Mouse (Mus musculus) kidney, postnatal 0 days (tissue): ENCODE data around the gene Olfr591. TPM values are rescaled to one million over a fixed set of nuclear protein-coding genes. Genes with fewer than 3 reads are reported as not detected.
"Not testable (repeated sequence)": the region's sequence is repeated elsewhere in the genome, so short reads cannot be mapped to it uniquely, and the experiment has no call there.

ENCODE experiments used
- ATAC-seq: fragments of 200-750 bp; cut with Nextera tagmentation; replicated peaks from 2 replicates; pipeline ENCODE4 v1.8.0; 2017; ENCODE audit warnings: low read depth, moderate number of reproducible peaks, moderate TSS enrichment, moderate library complexity; ENCODE audit not compliant: low FRiP score
- DNase-seq: peaks from one replicate; pipeline ENCODE4 v3.0.0-alpha.2; 2016; ENCODE audit warnings: low spot score
- H3K27ac ChIP-seq: fragments of 300-500 bp; sonication (generic); 2 replicates; pipeline ENCODE4 v1.5.1; 2014; ENCODE audit warnings: mild to moderate bottlenecking
- H3K27me3 ChIP-seq: fragments of 300-500 bp; sonication (generic); 2 replicates; pipeline ENCODE4 v1.6.1; 2014; ENCODE audit warnings: low read length, mixed read lengths; ENCODE audit not compliant: insufficient read depth
- H3K36me3 ChIP-seq: fragments of 300-500 bp; sonication (generic); 2 replicates; pipeline ENCODE4 v1.6.1; 2014; ENCODE audit warnings: low read length, mixed read lengths; ENCODE audit not compliant: insufficient read depth
- H3K4me1 ChIP-seq: fragments of 300-500 bp; sonication (generic); replicated peaks from 2 replicates; pipeline ENCODE4 v1.6.1; 2014; ENCODE audit warnings: antibody characterized with exemption, low read length, mixed read lengths; ENCODE audit not compliant: insufficient read depth
- H3K4me2 ChIP-seq: fragments of 300-500 bp; sonication (generic); 2 replicates; pipeline ENCODE4 v1.6.1; 2014; ENCODE audit warnings: mild to moderate bottlenecking, low read length, moderate library complexity, mixed read lengths
- H3K4me3 ChIP-seq: fragments of 300-500 bp; sonication (generic); replicated peaks from 2 replicates; pipeline ENCODE4 v1.5.1; 2014; ENCODE audit warnings: low read depth, low read length
- H3K9ac ChIP-seq: fragments of 300-500 bp; sonication (generic); 2 replicates; pipeline ENCODE4 v1.6.1; 2014; ENCODE audit warnings: low read depth, low read length
- H3K9me3 ChIP-seq: fragments of 300-500 bp; sonication (generic); replicated peaks from 2 replicates; pipeline ENCODE4 v1.6.1; 2016; ENCODE audit warnings: low read length, inconsistent platforms, mixed read lengths
- CTCF ChIP-seq: IDR thresholded peaks from 2 replicates; pipeline ENCODE4 v1.5.1; 2016; ENCODE audit warnings: antibody characterized with exemption, low read depth, mild to moderate bottlenecking, moderate library complexity
- WGBS: fragments of 180-500 bp; shearing (Covaris S2); extraction: QIAGEN DNeasy Blood & Tissue Kit; methylation state at CpG from one replicate; pipeline ENCODE4 v1.1.7; 2014; 5-methylcytosine and 5-hydroxymethylcytosine counted together
- polyA plus RNA-seq: library from polyadenylated mRNA; unstranded; fragments of >200 nt; fragmentation: Nextera tagmentation; extraction: Ambion mirVana; gene quantifications from 2 replicates; pipeline ENCODE4 v1.2.1, GENCODE M21; 2015

Gene Olfr591
- not detected in 2 replicates for polyA plus RNA-seq

- Histone ChIP-seq H3K36me3 (no peaks in the 10 kb centered on the region), H3K4me3 (no peak within 1 kb of the TSS), H3K9me3 (no peaks in the 10 kb centered on the region), H3K4me1 (no peaks in the 10 kb centered on the region), H3K27me3 (no peaks in the 10 kb centered on the region), H3K9ac (no peak within 1 kb of the TSS), H3K4me2 (no peak within 1 kb of the TSS), H3K27ac (no peak within 1 kb of the TSS)
- no peak for ATAC-seq
- 85% methylated on average over 1 of the region's 1 CpGs for WGBS
- DNase-seq: no peak
- no peak for TF ChIP-seq CTCF
Measured at GRCm38 (mm10) chr7:103178240-103178639, at the start of gene Olfr591. TSS of gene Olfr591 (minus strand) at chr7:103178340.

GRCm38 (mm10) chr7:103216696-103217095, 38.6 kb upstream of the Olfr591 start, which contains the start of gene Olfr594:
TSS of gene Olfr594 (plus strand) at chr7:103216996.
- ATAC-seq: no peak
- no peak within 1 kb of the TSS for H3K4me2 ChIP-seq
- TF ChIP-seq CTCF: no peak

DNA sequence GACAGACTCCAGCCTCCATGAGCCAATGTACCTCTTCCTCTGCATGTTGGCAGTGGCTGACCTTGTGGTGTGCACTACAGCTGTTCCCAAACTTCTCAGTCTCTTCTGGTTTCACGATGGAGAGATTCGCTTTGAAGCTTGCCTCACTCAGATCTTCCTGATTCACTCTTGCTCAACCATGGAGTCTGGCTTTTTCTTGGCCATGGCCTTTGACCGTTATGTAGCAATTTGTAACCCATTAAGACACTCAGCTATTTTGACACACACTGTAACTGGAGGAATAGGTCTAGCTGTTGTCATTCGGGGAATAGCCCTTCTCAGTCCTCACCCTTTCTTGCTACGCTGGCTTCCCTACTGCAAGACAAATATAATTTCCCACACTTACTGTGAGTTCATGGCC, 33.9 kb upstream of the Olfr591 start:
- not testable (repeated sequence) for DNase-seq, H3K4me1 ChIP-seq, H3K9me3 ChIP-seq, H3K9ac ChIP-seq, H3K27ac ChIP-seq, ATAC-seq, H3K4me2 ChIP-seq, H3K4me3 ChIP-seq, H3K36me3 ChIP-seq, H3K27me3 ChIP-seq
- 84% methylated on average over 5 of the region's 5 CpGs for WGBS

More at GRCm38 (mm10) chr7:103216696-103217095, 38.6 kb upstream of the Olfr591 start, which contains the start of gene Olfr594:
- Histone ChIP-seq H3K9ac (no peak within 1 kb of the TSS), H3K4me3 (no peak within 1 kb of the TSS), H3K36me3 (no peaks in the 10 kb centered on the region), H3K9me3 (no peaks in the 10 kb centered on the region), H3K27ac (no peak within 1 kb of the TSS), H3K27me3 (no peaks in the 10 kb centered on the region), H3K4me1 (no peaks in the 10 kb centered on the region)
- no peak for DNase-seq

DNA sequence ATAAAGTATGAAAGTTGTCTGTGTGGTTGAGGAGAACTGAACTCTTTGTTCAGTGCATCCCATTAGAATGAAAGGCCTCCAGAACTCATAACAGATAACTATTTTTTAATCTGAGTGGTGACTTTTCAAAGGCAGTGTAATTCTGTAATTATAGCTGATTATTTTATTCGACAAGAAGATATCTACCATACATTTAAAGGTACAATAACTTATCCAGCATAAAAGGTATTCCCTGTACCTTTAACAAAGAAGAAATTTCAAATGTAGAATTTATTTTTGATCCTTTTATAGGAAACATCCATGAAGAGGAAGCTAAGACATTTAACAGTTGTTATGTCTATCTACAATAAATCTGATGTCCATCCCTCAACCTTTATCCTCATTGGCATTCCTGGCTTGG, 33.4 kb upstream of the Olfr591 start, which contains the start of gene Olfr593:
Gene Olfr593, plus strand, starts transcription at position 301 of the 400 bp plus-strand sequence.
- Histone ChIP-seq H3K4me3 (no peak within 1 kb of the TSS), H3K27me3 (no peaks in the 10 kb centered on the region), H3K27ac (no peak within 1 kb of the TSS), H3K4me1 (no peaks in the 10 kb centered on the region), H3K9ac (no peak within 1 kb of the TSS), H3K9me3 (no peaks in the 10 kb centered on the region), H3K4me2 (no peak within 1 kb of the TSS), H3K36me3 (no peaks in the 10 kb centered on the region)
- 68% methylated on average over 1 of the region's 1 CpGs for WGBS
- no peak for TF ChIP-seq CTCF
- no peak for DNase-seq
- ATAC-seq: no peak

DNA sequence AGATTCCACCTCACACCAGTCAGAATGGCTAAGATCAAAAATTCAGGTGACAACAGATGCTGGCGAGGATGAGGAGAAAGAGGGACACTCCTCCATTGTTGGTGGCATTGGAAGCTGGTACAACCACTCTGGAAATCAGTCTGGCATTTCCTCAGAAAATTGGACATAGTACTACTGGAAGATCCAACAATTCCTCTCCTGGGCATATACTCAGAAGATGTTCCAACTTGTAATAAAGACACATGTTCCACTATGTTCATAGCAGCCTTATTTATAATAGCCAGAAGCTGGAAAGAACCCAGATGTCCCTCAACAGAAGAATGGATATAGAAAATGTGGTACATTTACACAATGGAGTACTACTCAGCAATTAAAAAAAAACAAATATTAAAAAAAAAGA, 6.4 kb upstream of the Olfr591 start, which contains the start of gene Olfr592:
Gene Olfr592, plus strand, starts transcription at position 301 of the 400 bp plus-strand sequence.
- H3K27ac ChIP-seq, ATAC-seq, H3K9me3 ChIP-seq, H3K4me3 ChIP-seq, H3K36me3 ChIP-seq, H3K27me3 ChIP-seq, DNase-seq, H3K4me2 ChIP-seq, H3K4me1 ChIP-seq, H3K9ac ChIP-seq: not testable (repeated sequence)
- WGBS: 76% methylated on average over 1 of the region's 1 CpGs

DNA sequence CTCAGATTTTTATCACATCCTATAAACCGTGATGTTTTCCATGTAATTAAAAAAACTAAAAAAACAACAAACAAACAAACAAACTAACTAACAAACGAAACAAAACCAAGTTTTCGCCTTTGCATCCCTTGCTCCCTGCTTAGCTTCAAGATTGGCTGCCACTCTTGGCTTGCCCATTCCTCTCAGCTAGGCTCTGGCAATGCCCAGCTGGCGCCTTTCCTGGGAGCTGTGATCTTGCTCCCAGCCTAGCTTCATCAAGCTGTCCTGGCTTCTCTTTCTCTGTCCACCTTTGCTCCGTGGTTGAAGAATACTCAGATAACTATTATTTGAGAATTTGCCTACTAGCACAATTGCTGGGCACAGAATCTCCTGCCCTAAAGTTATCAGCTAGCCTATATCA, 8.4 kb downstream of the Olfr591 start:
- no peak for TF ChIP-seq CTCF
- H3K27me3 ChIP-seq: no peaks in the 10 kb centered on the region
- no peak for ATAC-seq
- no peaks in the 10 kb centered on the region for H3K9me3 ChIP-seq
- H3K4me2 ChIP-seq: no peak overlapping the region
- no peaks in the 10 kb centered on the region for H3K36me3 ChIP-seq
- no peak for DNase-seq
- no peaks in the 10 kb centered on the region for H3K4me1 ChIP-seq
- no peak overlapping the region for H3K27ac ChIP-seq
- no peak overlapping the region for H3K9ac ChIP-seq
- WGBS: 71% methylated on average over 5 of the region's 5 CpGs
- H3K4me3 ChIP-seq: no peak overlapping the region

GRCm38 (mm10) chr7:103156256-103156655, 21.9 kb downstream of the Olfr591 start, which contains the start of gene Olfr589:
TSS of gene Olfr589 (minus strand) at chr7:103156356.
- 60% methylated on average over 2 of the region's 2 CpGs for WGBS

More at GRCm38 (mm10) chr7:103156256-103156655, 21.9 kb downstream of the Olfr591 start, which contains the start of gene Olfr589:
- Histone ChIP-seq H3K4me1 (no peaks in the 10 kb centered on the region), H3K9me3 (no peaks in the 10 kb centered on the region), H3K27ac (no peak within 1 kb of the TSS), H3K4me2 (no peak within 1 kb of the TSS), H3K27me3 (no peaks in the 10 kb centered on the region), H3K36me3 (no peaks in the 10 kb centered on the region), H3K9ac (no peak within 1 kb of the TSS), H3K4me3 (no peak within 1 kb of the TSS)
- ATAC-seq: no peak
- TF ChIP-seq CTCF: no peak
- DNase-seq: no peak
